Mouse (Mus musculus): Measurements from ENCODE around the gene Trpc7.

Trpc7 gene

GRCm38 (mm10) chr13:56746739-56747532, 148.9 kb downstream of the Trpc7 start:
- DNase-seq, result no peak

- no peak for DNase-seq
Measured at GRCm38 (mm10) chr13:56742325-56742901, 153.4 kb downstream of the Trpc7 start.

- DNase-seq, result no peak
Measured at GRCm38 (mm10) chr13:56741691-56742090, 154.1 kb downstream of the Trpc7 start.

GRCm38 (mm10) chr13:56740496-56740895, 155.3 kb downstream of the Trpc7 start:
- DNase-seq, result no peak

- no peak for DNase-seq
Measured at GRCm38 (mm10) chr13:56739556-56739955, 156.2 kb downstream of the Trpc7 start.

GRCm38 (mm10) chr13:56735212-56735875, 160.4 kb downstream of the Trpc7 start:
- peak; percentile 35 to 55 for DNase-seq

- DNase-seq, result no peak
Measured at GRCm38 (mm10) chr13:56734617-56735016, 161.2 kb downstream of the Trpc7 start.

- no peak for DNase-seq
Measured at GRCm38 (mm10) chr13:56729046-56729445, 166.7 kb downstream of the Trpc7 start.

GRCm38 (mm10) chr13:56726551-56726950, 169.2 kb downstream of the Trpc7 start:
- no peak for DNase-seq

Measured in kidney, postnatal 4 days (tissue).